Mouse (Mus musculus) C2C12 (cell line): ENCODE results near the gene Acbd7. TPM values are rescaled to one million over a fixed set of nuclear protein-coding genes. Genes with fewer than 3 reads are reported as not detected.

Source experiments
- H3K27me3 ChIP-seq: one replicate; pipeline ENCODE4 v1.6.1; 2011; ENCODE audit not compliant: control insufficient read depth, insufficient read depth, insufficient read length
- H3K36me3 ChIP-seq: one replicate; pipeline ENCODE4 v1.6.1; 2011; ENCODE audit not compliant: control insufficient read depth, insufficient read depth
- H3K4me3 ChIP-seq: one replicate; pipeline ENCODE4 v1.5.1; 2011; ENCODE audit warnings: mild to moderate bottlenecking, control low read depth; ENCODE audit not compliant: poor library complexity, insufficient read depth, severe bottlenecking
- H3K79me2 ChIP-seq: one replicate; pipeline ENCODE4 v1.6.1; 2011; ENCODE audit not compliant: control insufficient read depth, insufficient read depth
- H3K79me3 ChIP-seq: one replicate; pipeline ENCODE4 v1.6.1; 2011; ENCODE audit warnings: low read depth, control low read depth
- H3ac ChIP-seq: one replicate; pipeline ENCODE3; 2011; ENCODE audit warnings: low read depth; ENCODE audit not compliant: control insufficient read depth, insufficient read length
- CEBPB ChIP-seq: IDR thresholded peaks from one replicate; pipeline ENCODE4 v1.6.1; 2011; ENCODE audit warnings: low read depth, mild to moderate bottlenecking, control low read depth, moderate library complexity
- CTCF ChIP-seq: IDR thresholded peaks from one replicate; pipeline ENCODE4 v1.5.1; 2011; ENCODE audit not compliant: control insufficient read depth, insufficient read depth, insufficient read length
- FOSL1 ChIP-seq: IDR thresholded peaks from one replicate; pipeline ENCODE4 v1.8.0; 2011; ENCODE audit warnings: mild to moderate bottlenecking, low read length; ENCODE audit not compliant: poor library complexity, insufficient read depth, severe bottlenecking
- MAX ChIP-seq: IDR thresholded peaks from one replicate; pipeline ENCODE4 v1.6.1; 2011; ENCODE audit warnings: mild to moderate bottlenecking, control low read depth
- MYOD1 ChIP-seq: IDR thresholded peaks from one replicate; pipeline ENCODE4 v1.6.1; 2011; ENCODE audit warnings: low read depth; ENCODE audit not compliant: control insufficient read depth, insufficient read length
- MYOG ChIP-seq: IDR thresholded peaks from one replicate; pipeline ENCODE4 v1.6.1; 2011; ENCODE audit not compliant: control insufficient read depth, insufficient read length; ENCODE audit errors: extremely low read depth
- USF1 ChIP-seq: IDR thresholded peaks from one replicate; pipeline ENCODE4 v1.6.1; 2011; ENCODE audit warnings: low read depth, mild to moderate bottlenecking, control low read depth, moderate library complexity
- long read RNA-seq, 2 experiments: library from polyadenylated mRNA; unstranded; transcript quantifications; one replicate each; pipeline ENCODE4 v2.0.0; 2019 to 2020
- polyA plus RNA-seq: library from polyadenylated mRNA; unstranded; fragments of >200 nt; fragmentation: generic; extraction: Trizol; gene quantifications from one replicate; pipeline ENCODE4 v1.2.1, GENCODE M21; 2012; ENCODE audit warnings: missing spikeins

Acbd7 gene
- polyA plus RNA-seq, result 0.32 TPM
- long read RNA-seq, experiment 1, result 0 reads
- long read RNA-seq, experiment 2, result 0 reads

- peaks cover 8% of the 10 kb centered on the region for H3K36me3 ChIP-seq
- no peak within 1 kb of the TSS for H3K4me3 ChIP-seq
- no peak for TF ChIP-seq CEBPB
- no peak for TF ChIP-seq CTCF
- TF ChIP-seq MAX, result no peak
- no peak for TF ChIP-seq MYOD1
- no peak for TF ChIP-seq MYOG
- TF ChIP-seq USF1, result no peak
- TF ChIP-seq FOSL1, result no peak
Measured at GRCm38 (mm10) chr2:3335611-3336301, at the start of gene Acbd7. Gene Acbd7, plus strand, starts transcription at chr2:3336168.

GRCm38 (mm10) chr2:3286243-3286642 lies 49.7 kb upstream of the Acbd7 start:
- TF ChIP-seq FOSL1, result no peak
- no peak for TF ChIP-seq CEBPB
- TF ChIP-seq MYOG, result no peak
- TF ChIP-seq MAX, result no peak
- TF ChIP-seq MYOD1, result no peak
- TF ChIP-seq USF1, result no peak
- no peak for TF ChIP-seq CTCF
- Histone ChIP-seq H3K79me2 (peaks cover 73% of the 10 kb centered on the region), H3K4me3 (no peak overlapping the region), H3K36me3 (peaks cover 8% of the 10 kb centered on the region), H3K27me3 (no peaks in the 10 kb centered on the region), H3K79me3 (peaks cover 64% of the 10 kb centered on the region), H3ac (no peak overlapping the region)

More at GRCm38 (mm10) chr2:3335611-3336301, at the start of gene Acbd7:
- Histone ChIP-seq H3K79me2 (peaks cover 15% of the 10 kb centered on the region), H3K79me3 (peaks cover 13% of the 10 kb centered on the region), H3ac (no peak within 1 kb of the TSS), H3K27me3 (peaks cover 15% of the 10 kb centered on the region)

- TF ChIP-seq USF1 (no peak), MAX (no peak), CTCF (no peak), FOSL1 (no peak), MYOD1 (no peak), CEBPB (no peak), MYOG (no peak)
- H3K4me3 ChIP-seq, result no peak overlapping the region
- peaks cover 100% of the 10 kb centered on the region for H3K79me2 ChIP-seq
- peaks cover 8% of the 10 kb centered on the region for H3K36me3 ChIP-seq
- H3K27me3 ChIP-seq, result no peaks in the 10 kb centered on the region
- peaks cover 98% of the 10 kb centered on the region for H3K79me3 ChIP-seq
- H3ac ChIP-seq, result no peak overlapping the region
Measured at GRCm38 (mm10) chr2:3289581-3289980, 46.4 kb upstream of the Acbd7 start.

- Histone ChIP-seq H3K4me3 (no peak overlapping the region), H3K27me3 (no peaks in the 10 kb centered on the region), H3K79me3 (peaks cover 99% of the 10 kb centered on the region), H3K36me3 (peaks cover 8% of the 10 kb centered on the region), H3ac (no peak overlapping the region), H3K79me2 (peaks cover 100% of the 10 kb centered on the region)
- TF ChIP-seq USF1 (no peak), MYOG (no peak), FOSL1 (no peak), CTCF (no peak), MAX (no peak), MYOD1 (no peak), CEBPB (no peak)
Measured at GRCm38 (mm10) chr2:3292170-3292569, 43.8 kb upstream of the Acbd7 start.

- Histone ChIP-seq H3K27me3 (no peaks in the 10 kb centered on the region), H3K4me3 (no peak overlapping the region), H3K79me3 (peaks cover 99% of the 10 kb centered on the region), H3ac (no peak overlapping the region), H3K36me3 (peaks cover 3% of the 10 kb centered on the region), H3K79me2 (peaks cover 100% of the 10 kb centered on the region)
- TF ChIP-seq MYOG (no peak), CTCF (no peak), MYOD1 (no peak), FOSL1 (no peak), USF1 (no peak), CEBPB (no peak), MAX (no peak)
Measured at GRCm38 (mm10) chr2:3295826-3296225, 40.1 kb upstream of the Acbd7 start.
